Mouse (Mus musculus) myocyte (in vitro differentiated cells): ENCODE data around the gene Slc39a13.

Experiments
- CEBPB ChIP-seq: IDR thresholded peaks from 2 replicates; pipeline ENCODE4 v1.6.1; 2011; ENCODE audit warnings: mild to moderate bottlenecking, moderate library complexity; ENCODE audit not compliant: poor library complexity, insufficient read depth, severe bottlenecking
- E2F4 ChIP-seq: IDR thresholded peaks from one replicate; pipeline ENCODE4 v1.6.1; 2011; ENCODE audit warnings: mild to moderate bottlenecking, control low read depth, moderate library complexity; ENCODE audit not compliant: insufficient read depth
- MAX ChIP-seq: IDR thresholded peaks from one replicate; pipeline ENCODE4 v1.6.1; 2011; ENCODE audit warnings: low read depth, mild to moderate bottlenecking, control low read depth
- MYOD1 ChIP-seq, 3 experiments: IDR thresholded peaks; one replicate each; pipeline ENCODE4 v1.6.1; 2011; ENCODE audit warnings: control low read depth in 2 of 3, low read depth in 2 of 3, mild to moderate bottlenecking in 2 of 3, moderate library complexity in 1 of 3; ENCODE audit not compliant: insufficient read length in 2 of 3, control insufficient read depth in 1 of 3
- MYOG ChIP-seq, 3 experiments: IDR thresholded peaks; one replicate each; pipeline ENCODE4 v1.6.1; 2011; ENCODE audit warnings: control low read depth in 2 of 3, low read depth in 2 of 3, mild to moderate bottlenecking in 2 of 3; ENCODE audit not compliant: insufficient read length in 2 of 3, control insufficient read depth in 1 of 3, insufficient read depth in 1 of 3
- POLR2A ChIP-seq: IDR thresholded peaks from one replicate; pipeline ENCODE4 v1.6.1; 2011; ENCODE audit warnings: low read depth, mild to moderate bottlenecking, control low read depth, moderate library complexity; ENCODE audit not compliant: insufficient read length
- POLR2AphosphoS2 ChIP-seq: IDR thresholded peaks from one replicate; pipeline ENCODE4 v1.6.1; 2011; ENCODE audit warnings: low read depth, control low read depth; ENCODE audit not compliant: insufficient read length
- REST ChIP-seq: IDR thresholded peaks from one replicate; pipeline ENCODE4 v1.6.1; 2011; ENCODE audit warnings: mild to moderate bottlenecking, control low read depth, moderate library complexity; ENCODE audit not compliant: insufficient read depth, insufficient read length
- TCF12 ChIP-seq: IDR thresholded peaks from one replicate; pipeline ENCODE4 v1.6.1; 2011; ENCODE audit warnings: mild to moderate bottlenecking, control low read depth; ENCODE audit not compliant: poor library complexity, insufficient read depth, severe bottlenecking
- USF1 ChIP-seq: IDR thresholded peaks from one replicate; pipeline ENCODE4 v1.6.1; 2011; ENCODE audit warnings: low read depth, mild to moderate bottlenecking, control low read depth, moderate library complexity

- TF ChIP-seq CEBPB (no peak), POLR2A (no peak), E2F4 (no peak), USF1 (no peak), MYOG (IDR thresholded peaks at IDR 0.05; ENCODE audit: control insufficient read depth in 1 of 3, insufficient read depth in 1 of 3, insufficient read length in 2 of 3, low read depth in 2 of 3) (no peak), MAX (no peak), POLR2AphosphoS2 (no peak), TCF12 (no peak), MYOD1 (IDR thresholded peaks at IDR 0.05; ENCODE audit: control insufficient read depth in 1 of 3, insufficient read length in 2 of 3, low read depth in 2 of 3) (no peak), REST (no peak)
Measured at GRCm38 (mm10) chr2:91064211-91064610, 6.0 kb downstream of the Slc39a13 start.
